Mouse (Mus musculus) embryonic facial prominence, embryonic 11.5 days (tissue): ENCODE results near the gene Clpb. TPM values are rescaled to one million over a fixed set of nuclear protein-coding genes. Genes with fewer than 3 reads are reported as not detected.

Experiments used
- ATAC-seq: fragments of 200-750 bp; cut with Nextera tagmentation; replicated peaks from 2 replicates; pipeline ENCODE4 v1.8.0; 2017; ENCODE audit warnings: low read depth; ENCODE audit not compliant: insufficient number of reproducible peaks, low FRiP score, low TSS enrichment
- DNase-seq: peaks from one replicate; pipeline ENCODE4 v3.0.0-alpha.2; 2015; ENCODE audit warnings: low spot score
- H3K27ac ChIP-seq: fragments of 300-500 bp; sonication (generic); replicated peaks from 2 replicates; pipeline ENCODE4 v1.5.1; 2014; ENCODE audit warnings: mild to moderate bottlenecking, low read depth, low read length, control low read depth
- H3K27me3 ChIP-seq: fragments of 300-500 bp; sonication (generic); 2 replicates; pipeline ENCODE4 v1.6.1; 2014; ENCODE audit warnings: mild to moderate bottlenecking, low read length, moderate library complexity, mixed read lengths; ENCODE audit not compliant: control insufficient read depth, insufficient read depth
- H3K36me3 ChIP-seq: fragments of 300-500 bp; sonication (generic); replicated peaks from 2 replicates; pipeline ENCODE4 v1.6.1; 2014; ENCODE audit warnings: low read depth, mild to moderate bottlenecking, low read length, moderate library complexity, mixed read lengths; ENCODE audit not compliant: control insufficient read depth, insufficient read depth
- H3K4me1 ChIP-seq: fragments of 300-500 bp; sonication (generic); 2 replicates; pipeline ENCODE4 v1.6.1; 2014; ENCODE audit warnings: low read length, mixed read lengths; ENCODE audit not compliant: control insufficient read depth, insufficient read depth
- H3K4me2 ChIP-seq: fragments of 300-500 bp; sonication (generic); 2 replicates; pipeline ENCODE4 v1.6.1; 2014; ENCODE audit warnings: low read depth, mild to moderate bottlenecking, control low read depth, low read length, moderate library complexity
- H3K4me3 ChIP-seq: fragments of 300-500 bp; sonication (generic); 2 replicates; pipeline ENCODE4 v1.5.1; 2014; ENCODE audit warnings: low read depth, low read length, control low read depth
- H3K9ac ChIP-seq: fragments of 300-500 bp; sonication (generic); replicated peaks from 2 replicates; pipeline ENCODE4 v1.6.1; 2014; ENCODE audit warnings: mild to moderate bottlenecking, control low read depth, low read length
- H3K9me3 ChIP-seq: fragments of 300-500 bp; sonication (generic); replicated peaks from 2 replicates; pipeline ENCODE4 v1.6.1; 2016; ENCODE audit warnings: mild to moderate bottlenecking, low read length, inconsistent platforms, mixed read lengths; ENCODE audit not compliant: control insufficient read depth
- WGBS: fragments of 180-500 bp; shearing (Covaris S2); extraction: QIAGEN DNeasy Blood & Tissue Kit; methylation state at CpG from one replicate; pipeline ENCODE4 v1.1.7; 2014; 5-methylcytosine and 5-hydroxymethylcytosine counted together
- polyA plus RNA-seq: library from polyadenylated mRNA; unstranded; fragments of >200 nt; fragmentation: Nextera tagmentation; extraction: Ambion mirVana; gene quantifications from 2 replicates; pipeline ENCODE4 v1.2.1, GENCODE M21; 2014

Clpb gene
- polyA plus RNA-seq, 1 experiment from 2014 or later: 38.4 TPM

DNA sequence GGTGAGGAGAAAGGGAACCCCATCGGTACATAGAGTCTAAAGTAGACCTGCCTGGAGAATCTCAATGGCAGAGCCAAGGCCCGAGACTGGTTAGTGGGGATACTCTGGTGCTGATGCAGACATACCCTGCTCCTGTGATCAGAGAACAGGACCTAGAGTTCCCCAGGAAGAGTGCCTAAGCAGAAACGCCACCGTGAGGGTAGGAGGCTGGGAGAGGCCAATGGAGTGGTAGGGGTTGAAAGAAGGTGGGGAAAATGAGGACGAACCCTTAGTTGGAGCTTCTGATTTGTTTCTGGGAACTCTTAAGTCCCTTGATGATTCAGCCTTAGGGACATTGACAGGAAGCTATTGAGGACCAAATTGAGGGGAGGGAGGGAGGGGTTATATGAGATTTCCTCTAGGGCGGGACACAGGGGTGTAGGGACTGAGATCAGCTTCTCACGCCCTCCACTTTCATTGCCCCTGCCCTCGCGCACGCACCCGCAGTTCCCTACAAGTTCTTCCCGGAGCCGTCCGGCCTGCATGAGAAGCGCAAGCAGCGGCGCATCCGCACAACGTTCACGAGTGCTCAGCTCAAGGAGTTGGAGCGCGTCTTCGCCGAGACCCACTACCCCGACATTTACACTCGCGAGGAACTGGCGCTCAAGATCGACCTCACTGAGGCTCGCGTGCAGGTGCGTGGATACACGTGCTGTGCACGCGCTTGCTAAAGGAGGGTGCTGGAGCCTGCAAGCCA lies 157.0 kb downstream of the Clpb start:
- ATAC-seq (no peak), DNase-seq (peak; percentile 51)
- H3K27ac ChIP-seq: no peak overlapping the region
- H3K27me3 ChIP-seq: peaks cover 57% of the 10 kb centered on the region
- 0 out of 2 replicates have a peak overlapping the region, but pooled peaks have one; percentile 12 for H3K4me3 ChIP-seq
- H3K4me2 ChIP-seq: peak overlapping the region; percentile 34
- H3K36me3 ChIP-seq: no peaks in the 10 kb centered on the region; the same call in none of the 2 replicates
- H3K4me1 ChIP-seq: peaks cover 13% of the 10 kb centered on the region
- H3K9ac ChIP-seq: no peak overlapping the region
- no peaks in the 10 kb centered on the region for H3K9me3 ChIP-seq
- 2% methylated on average over 35 of the region's 35 CpGs for WGBS

DNA sequence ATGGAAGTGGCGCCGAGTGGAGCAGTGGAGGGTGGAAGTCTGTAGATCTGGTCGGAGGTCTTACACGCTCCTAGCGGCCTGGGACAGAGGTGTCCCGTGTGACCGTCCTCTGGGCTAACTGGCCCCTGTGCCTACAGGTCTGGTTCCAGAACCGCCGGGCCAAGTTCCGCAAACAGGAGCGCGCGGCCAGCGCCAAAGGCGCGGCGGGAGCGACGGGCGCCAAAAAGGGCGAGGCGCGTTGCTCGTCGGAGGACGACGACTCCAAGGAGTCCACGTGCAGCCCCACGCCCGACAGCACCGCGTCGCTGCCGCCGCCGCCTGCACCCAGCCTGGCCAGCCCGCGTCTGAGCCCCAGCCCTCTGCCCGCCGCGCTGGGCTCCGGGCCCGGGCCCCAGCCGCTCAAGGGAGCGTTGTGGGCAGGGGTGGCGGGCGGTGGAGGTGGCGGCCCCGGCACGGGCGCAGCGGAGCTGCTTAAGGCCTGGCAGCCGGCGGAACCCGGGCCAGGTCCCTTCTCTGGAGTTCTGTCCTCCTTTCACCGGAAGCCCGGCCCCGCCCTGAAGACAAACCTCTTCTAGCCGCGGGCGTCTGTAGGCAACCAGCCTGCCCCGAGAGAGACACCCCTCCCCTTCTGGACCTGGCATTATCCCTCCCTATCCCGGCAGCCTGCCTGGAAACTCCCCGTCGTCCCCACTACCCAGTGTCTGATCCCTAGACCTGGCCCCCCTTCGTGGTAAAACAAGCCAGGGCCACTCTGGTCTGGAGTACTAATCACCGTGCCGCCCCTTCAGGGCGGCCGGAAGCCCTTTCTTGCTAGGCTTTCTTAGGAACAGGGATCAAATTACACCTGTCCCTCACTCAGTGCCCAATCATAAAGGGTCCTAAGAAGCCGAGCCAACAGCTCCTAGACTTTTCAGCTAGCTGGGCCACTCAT lies 158.4 kb downstream of the Clpb start:
- Histone ChIP-seq H3K9ac (peak overlapping the region; percentile 62), H3K9me3 (no peaks in the 10 kb centered on the region), H3K27me3 (peaks cover 52% of the 10 kb centered on the region), H3K36me3 (peaks cover 9% of the 10 kb centered on the region), H3K4me2 (peak overlapping the region; percentile 81), H3K27ac (no peak overlapping the region), H3K4me1 (peaks cover 13% of the 10 kb centered on the region), H3K4me3 (peak overlapping the region; percentile 38)
- under 1% methylated on average over 56 of the region's 71 CpGs for WGBS
- ATAC-seq (peak; percentile 85), DNase-seq (peak; percentile 85)

DNA sequence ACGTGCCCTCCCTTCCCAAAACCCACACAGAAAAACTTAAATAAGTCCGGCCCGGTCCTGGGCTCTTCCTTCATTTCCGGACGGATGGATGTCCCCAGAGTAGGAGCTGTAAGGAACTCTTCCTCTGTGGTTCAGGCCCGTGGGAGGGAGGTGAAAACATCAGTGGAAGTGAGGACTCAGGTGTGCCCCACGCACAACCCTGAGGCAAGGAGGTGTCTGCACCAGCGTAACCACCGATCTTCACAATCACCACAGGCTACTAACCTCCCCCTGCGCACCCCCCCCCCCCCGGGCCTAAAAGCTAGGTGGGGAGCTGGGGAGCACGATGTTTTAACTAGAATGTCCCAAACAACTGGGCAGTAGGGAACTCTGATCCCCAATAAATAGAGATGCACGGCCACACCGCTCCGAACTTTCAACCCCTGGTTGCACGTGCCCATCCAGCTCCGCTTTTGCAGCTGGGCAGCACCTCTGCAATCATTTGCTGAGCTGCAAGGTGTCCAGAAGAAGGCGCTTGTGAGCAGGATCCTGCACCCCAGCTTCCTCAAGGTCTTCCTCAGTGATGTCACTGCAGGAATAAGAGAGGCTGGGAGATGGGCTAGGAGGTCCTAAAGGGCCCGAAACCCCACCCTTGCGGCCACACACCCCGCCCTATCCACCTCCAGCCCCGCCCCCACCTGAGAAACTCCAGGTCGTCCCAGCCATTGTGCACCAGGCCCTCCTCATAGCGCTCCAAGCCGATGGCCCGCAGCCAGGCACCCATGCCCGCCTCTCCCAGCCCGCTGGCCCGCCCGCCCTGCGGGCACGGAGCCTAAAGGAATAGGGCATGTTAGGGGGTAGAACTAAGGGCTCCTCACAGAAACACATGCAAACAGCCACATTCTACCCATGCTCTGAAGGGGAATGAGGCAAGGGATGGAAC lies 159.7 kb downstream of the Clpb start:
- H3K36me3 ChIP-seq: peaks cover 12% of the 10 kb centered on the region
- H3K9me3 ChIP-seq: no peaks in the 10 kb centered on the region
- ATAC-seq: no peak; the same call in 1 of the 2 replicates
- WGBS: 28% methylated on average over 29 of the region's 32 CpGs
- no peak overlapping the region for H3K4me3 ChIP-seq
- peaks cover 40% of the 10 kb centered on the region for H3K27me3 ChIP-seq
- no peak overlapping the region for H3K4me2 ChIP-seq
- DNase-seq: peak; percentile 58
- H3K4me1 ChIP-seq: peaks cover 13% of the 10 kb centered on the region
- no peak overlapping the region for H3K27ac ChIP-seq
- no peak overlapping the region for H3K9ac ChIP-seq

DNA sequence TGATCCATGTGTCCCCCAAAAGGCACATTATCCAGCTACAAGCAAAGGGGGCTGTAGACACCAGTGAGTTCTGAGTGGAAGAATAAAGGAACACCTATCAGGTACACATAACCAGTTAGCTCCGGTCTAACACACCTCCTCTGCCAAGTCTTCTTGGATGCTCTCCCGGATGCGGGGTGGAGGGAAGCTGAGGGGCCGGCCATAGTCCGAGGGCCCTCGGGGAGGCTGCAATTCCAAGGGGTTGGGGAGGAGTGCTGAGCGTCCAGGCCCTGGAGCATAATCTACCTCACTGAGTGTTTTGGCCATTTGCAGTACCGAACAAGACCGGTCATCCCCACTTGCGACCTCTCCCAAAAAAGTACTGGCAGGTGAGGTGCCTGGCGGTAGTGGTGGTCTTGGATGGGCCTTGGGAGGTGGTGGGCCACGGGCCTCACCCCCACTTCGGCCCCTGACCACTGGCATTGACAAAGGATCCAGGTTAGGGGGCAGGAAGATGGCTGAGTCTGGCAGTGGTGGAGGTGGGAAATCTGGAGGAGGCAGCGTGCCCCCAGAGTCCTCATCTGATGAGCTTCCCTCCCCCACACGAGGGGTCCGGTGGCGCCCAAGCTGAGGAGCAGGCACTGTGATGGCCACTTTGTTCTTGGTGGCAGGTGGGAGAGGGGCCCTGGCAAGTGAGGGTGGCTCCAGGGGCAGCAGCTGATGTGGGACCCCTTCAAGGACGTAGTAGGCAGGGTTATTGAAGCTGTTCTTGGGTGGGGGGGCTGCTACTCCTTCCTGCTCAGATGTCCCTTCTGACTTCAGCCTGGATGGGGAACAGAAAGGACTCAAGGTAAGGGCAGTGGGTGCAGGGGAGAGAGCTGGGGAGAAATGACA lies 160.6 kb downstream of the Clpb start:
- WGBS: 87% methylated on average over 18 of the region's 18 CpGs
- ATAC-seq (no peak), DNase-seq (no peak)
- H3K9ac ChIP-seq: no peak overlapping the region
- H3K4me1 ChIP-seq: peaks cover 13% of the 10 kb centered on the region
- H3K27ac ChIP-seq: no peak overlapping the region
- H3K4me3 ChIP-seq: no peak overlapping the region
- peaks cover 31% of the 10 kb centered on the region for H3K27me3 ChIP-seq
- H3K9me3 ChIP-seq: no peaks in the 10 kb centered on the region
- peaks cover 19% of the 10 kb centered on the region for H3K36me3 ChIP-seq
- H3K4me2 ChIP-seq: no peak overlapping the region

DNA sequence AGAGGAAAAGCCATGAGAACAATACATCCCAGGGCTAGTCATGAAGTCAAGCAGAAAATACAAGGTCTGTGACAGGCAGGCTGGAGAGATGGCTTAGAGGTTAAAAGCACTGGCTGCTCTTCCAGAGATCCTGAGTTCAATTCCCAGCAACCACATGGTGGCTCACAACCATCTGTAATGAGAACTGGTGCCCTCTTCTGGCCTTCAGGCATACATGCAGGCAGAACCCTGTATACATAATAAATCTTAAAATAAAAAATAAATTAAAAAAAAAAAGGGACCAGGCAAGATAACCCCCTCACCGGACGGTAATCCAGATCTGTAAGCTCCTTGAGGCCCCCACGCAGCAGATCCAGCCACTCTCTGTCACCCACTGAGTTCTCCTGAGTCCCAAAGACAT lies 166.9 kb downstream of the Clpb start:
- ATAC-seq (no peak), DNase-seq (no peak)
- no peak overlapping the region for H3K4me2 ChIP-seq
- 98% methylated on average over 3 of the region's 3 CpGs for WGBS
- H3K36me3 ChIP-seq: peaks cover 46% of the 10 kb centered on the region
- H3K9ac ChIP-seq: no peak overlapping the region
- no peaks in the 10 kb centered on the region for H3K9me3 ChIP-seq
- 0 out of 2 replicates have a peak, but pooled peaks cover 2% of the 10 kb centered on the region for H3K4me1 ChIP-seq
- no peaks in the 10 kb centered on the region for H3K27me3 ChIP-seq
- H3K4me3 ChIP-seq: no peak overlapping the region
- H3K27ac ChIP-seq: no peak overlapping the region

DNA sequence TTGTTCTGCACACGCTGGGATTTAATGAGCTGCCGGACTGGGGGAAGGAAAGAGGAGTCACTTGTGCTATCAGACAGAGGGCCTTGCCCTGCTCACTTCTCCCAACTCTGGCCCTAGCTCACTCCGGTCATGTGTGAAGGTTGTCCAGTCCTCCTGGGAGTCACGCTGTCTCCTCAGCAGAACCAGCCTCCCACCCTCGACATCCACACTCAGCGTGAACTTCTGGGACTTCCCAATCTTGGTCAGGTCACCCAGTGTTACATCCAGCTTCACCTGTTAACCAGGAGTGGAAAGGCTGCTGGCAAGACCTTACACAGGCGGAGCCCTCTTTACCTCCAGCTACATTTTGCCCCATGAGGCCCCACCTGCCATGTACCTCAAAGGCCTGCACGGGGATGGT lies 168.0 kb downstream of the Clpb start:
- no peak for DNase-seq
- Histone ChIP-seq H3K9me3 (no peaks in the 10 kb centered on the region), H3K36me3 (peaks cover 41% of the 10 kb centered on the region), H3K27me3 (no peaks in the 10 kb centered on the region), H3K9ac (no peak overlapping the region), H3K4me3 (no peak overlapping the region), H3K4me1 (0 out of 2 replicates have a peak, but pooled peaks cover 2% of the 10 kb centered on the region), H3K4me2 (no peak overlapping the region), H3K27ac (no peak overlapping the region)
- ATAC-seq: no peak
- 96% methylated on average over 8 of the region's 8 CpGs for WGBS

DNA sequence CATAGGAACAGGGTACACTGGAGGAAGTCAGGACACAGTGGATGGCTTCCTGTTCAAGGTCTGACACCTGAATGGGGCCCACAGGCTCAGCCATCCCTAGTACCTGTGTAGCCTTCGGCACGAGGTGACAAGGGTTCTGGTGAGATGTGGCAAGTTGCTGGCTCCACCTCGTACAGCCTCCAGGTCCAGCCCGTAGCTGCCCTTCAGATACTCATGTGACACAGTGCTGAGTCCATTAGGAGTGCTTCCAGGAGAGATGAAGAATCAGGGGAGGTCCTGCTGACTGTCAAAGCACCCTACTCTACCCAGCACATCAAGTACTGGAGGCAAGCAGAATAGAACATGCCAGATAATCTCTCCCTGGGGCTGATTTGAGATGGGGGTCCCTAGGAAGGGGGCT lies 168.9 kb downstream of the Clpb start:
- H3K4me2 ChIP-seq: no peak overlapping the region
- H3K27me3 ChIP-seq: no peaks in the 10 kb centered on the region
- H3K9me3 ChIP-seq: no peaks in the 10 kb centered on the region
- peaks cover 36% of the 10 kb centered on the region for H3K36me3 ChIP-seq
- ATAC-seq (no peak), DNase-seq (no peak)
- 88% methylated on average over 4 of the region's 4 CpGs for WGBS
- no peak overlapping the region for H3K27ac ChIP-seq
- no peak overlapping the region for H3K9ac ChIP-seq
- H3K4me1 ChIP-seq: 0 out of 2 replicates have a peak, but pooled peaks cover 2% of the 10 kb centered on the region
- H3K4me3 ChIP-seq: no peak overlapping the region
